Mouse (Mus musculus): Measurements from ENCODE around the gene Foxp3.

Foxp3 gene

GRCm38 (mm10) chrX:7573176-7574086, at the start of gene Foxp3:
TSS of gene Foxp3 (plus strand) at chrX:7573644.
- peak; percentile 21 for DNase-seq (ENCODE audit: low spot score)

DNA sequence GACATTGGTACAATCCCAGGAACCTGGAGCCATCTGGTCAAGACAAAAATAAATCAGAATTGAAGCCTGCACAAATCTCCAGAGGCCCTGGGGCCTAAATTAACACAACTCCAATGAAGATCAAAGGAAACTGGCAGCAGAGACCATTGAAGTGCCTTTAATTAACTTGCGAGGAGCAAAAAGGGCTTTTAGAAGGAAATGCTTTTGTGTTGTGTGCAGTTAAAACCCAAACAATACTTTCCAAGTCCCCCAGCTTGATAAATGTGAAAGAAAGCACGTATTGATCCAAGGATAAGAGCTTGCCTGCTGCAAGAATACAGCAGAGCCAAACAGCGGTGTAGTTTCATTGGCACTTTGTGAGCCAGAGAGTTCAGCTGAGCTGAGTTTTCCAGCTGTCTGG, 48.5 kb upstream of the Foxp3 start:
- DNase-seq (ENCODE audit: low spot score): no peak

GRCm38 (mm10) chrX:7553474-7553873, 20.0 kb upstream of the Foxp3 start:
- DNase-seq (ENCODE audit: low spot score): no peak

DNA sequence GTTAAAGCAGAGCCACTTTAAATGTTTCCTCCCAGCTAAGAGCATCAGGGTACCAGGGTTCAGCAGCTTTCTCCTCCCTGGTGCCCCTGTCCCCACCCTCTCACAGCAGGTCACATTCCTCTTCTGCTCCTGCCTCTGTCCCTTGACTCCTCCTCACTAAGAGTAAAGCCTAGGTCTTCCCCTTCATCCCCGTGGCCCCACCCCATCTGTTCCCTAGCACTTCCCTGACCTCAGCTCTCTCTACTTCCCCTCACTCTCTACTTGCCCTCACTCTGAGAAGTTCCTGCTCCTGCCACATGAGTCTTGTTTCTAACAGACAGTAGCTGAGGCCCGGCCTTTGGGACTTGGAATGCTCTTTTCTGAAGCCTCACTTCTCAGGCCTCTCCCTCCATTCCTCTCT, 10.4 kb upstream of the Foxp3 start:
- no peak for DNase-seq (ENCODE audit: low spot score)

DNA sequence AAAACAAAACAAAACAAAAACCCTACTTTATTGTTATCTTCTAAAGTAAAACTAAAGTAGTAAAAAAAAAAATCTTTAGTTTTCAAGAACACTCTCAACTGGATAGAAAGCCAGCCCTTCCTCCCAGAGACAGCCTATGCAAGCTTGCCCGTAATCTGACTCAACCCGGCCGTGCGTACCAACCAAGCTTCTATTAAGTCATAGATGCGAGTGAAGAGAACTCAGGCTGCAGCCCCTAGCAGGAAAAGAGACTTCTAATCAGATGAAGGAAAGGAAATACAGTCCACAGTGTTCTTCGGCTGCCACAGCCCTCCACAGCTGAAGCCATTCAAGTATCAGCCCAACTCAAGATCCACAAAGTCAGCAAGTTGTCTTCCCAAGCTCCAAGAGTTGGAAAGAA, 7.1 kb upstream of the Foxp3 start:
- DNase-seq (ENCODE audit: low spot score): no peak

GRCm38 (mm10) chrX:7567491-7567890, 6.0 kb upstream of the Foxp3 start:
- no peak for DNase-seq (ENCODE audit: low spot score)

GRCm38 (mm10) chrX:7570481-7571175, 2.8 kb upstream of the Foxp3 start:
- no peak for DNase-seq (ENCODE audit: low spot score)

DNA sequence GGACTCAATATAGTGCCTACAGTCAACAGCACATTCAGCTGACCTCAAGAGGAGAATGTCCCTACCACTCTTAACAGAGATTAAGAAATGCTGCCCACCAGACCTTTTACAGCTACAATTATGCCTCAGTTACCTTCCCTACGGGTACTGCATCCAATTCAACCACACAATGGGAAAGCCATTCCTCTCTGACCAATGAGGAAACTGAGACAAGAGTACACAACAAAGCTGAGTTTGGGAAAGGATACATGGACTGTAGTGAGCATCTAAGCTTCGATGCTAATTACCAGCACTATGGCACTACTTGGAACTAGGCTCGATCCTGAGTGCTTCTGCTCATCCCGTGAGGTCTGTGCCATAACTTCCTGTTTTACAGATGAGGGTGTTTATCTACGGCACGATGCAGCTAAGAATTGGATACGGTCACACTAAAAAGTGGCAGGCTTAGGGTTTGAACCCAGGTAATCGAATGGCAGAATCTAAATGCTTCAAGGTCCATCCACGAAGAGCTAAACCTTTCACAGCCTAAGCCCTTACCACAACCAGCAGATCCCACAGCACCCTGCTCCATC, 1.8 kb upstream of the Foxp3 start:
- no peak for DNase-seq (ENCODE audit: low spot score)

DNA sequence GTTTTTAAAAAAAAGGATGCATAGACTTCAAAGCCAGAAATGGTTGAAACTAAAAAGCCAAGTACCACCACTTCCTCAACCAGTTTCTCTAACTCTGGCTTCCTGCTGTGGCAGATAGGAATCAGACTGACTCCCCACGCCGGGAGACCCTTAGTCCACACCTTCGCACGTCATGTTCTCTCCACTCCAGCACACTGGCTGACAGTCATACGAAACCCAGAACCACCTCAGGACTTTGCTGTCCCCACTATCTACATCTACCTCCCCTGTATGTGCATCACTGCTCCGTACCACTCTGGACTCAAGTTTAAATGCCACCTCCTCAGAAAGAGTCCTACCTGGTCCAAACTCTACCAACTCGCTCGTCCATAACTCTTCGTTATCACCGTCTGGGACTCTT, 978 bp upstream of the Foxp3 start:
- no peak for DNase-seq (ENCODE audit: low spot score)

- DNase-seq (ENCODE audit: low spot score): peak; percentile 94
These were observed 842 bp downstream of the Foxp3 start, which contains the start of gene Ppp1r3f for GRCm38 (mm10) chrX:7574087-7574884. TSS of gene Ppp1r3f (minus strand) at chrX:7574283.

- DNase-seq (ENCODE audit: low spot score): no peak
These were observed 1.4 kb downstream of the Foxp3 start for GRCm38 (mm10) chrX:7574885-7575231.

DNA sequence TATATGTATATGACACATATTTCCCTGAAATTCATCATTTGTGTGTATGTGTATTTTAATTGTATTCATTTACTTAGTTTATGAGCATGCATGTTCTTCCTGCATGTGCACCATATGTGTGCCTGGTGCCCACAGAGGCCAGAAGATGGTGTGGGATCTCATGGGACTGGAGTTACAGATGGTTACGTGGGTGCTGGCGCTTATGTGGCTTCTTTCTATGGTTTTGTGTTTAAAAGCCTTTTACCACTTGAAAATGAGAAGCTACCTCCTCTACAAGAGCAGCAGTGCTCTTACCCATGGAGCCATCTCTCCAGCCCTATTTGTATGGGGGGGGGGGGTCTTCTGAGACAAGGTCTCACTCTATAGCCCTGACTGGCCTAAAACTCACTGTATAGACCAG, 7.7 kb downstream of the Foxp3 start:
- DNase-seq (ENCODE audit: low spot score): no peak

GRCm38 (mm10) chrX:7583881-7584280, 10.4 kb downstream of the Foxp3 start:
- DNase-seq (ENCODE audit: low spot score): no peak

DNA sequence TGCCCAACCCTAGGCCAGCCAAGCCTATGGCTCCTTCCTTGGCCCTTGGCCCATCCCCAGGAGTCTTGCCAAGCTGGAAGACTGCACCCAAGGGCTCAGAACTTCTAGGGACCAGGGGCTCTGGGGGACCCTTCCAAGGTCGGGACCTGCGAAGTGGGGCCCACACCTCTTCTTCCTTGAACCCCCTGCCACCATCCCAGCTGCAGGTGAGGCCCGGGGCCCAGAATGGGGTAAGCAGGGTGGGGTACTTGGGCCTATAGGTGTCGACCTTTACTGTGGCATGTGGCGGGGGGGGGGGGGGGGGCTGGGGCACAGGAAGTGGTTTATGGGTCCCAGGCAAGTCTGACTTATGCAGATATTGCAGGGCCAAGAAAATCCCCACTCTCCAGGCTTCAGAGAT, 12.9 kb downstream of the Foxp3 start:
- DNase-seq (ENCODE audit: low spot score): no peak

- DNase-seq (ENCODE audit: low spot score): no peak
These were observed 21.9 kb downstream of the Foxp3 start for GRCm38 (mm10) chrX:7595371-7595770.

DNA sequence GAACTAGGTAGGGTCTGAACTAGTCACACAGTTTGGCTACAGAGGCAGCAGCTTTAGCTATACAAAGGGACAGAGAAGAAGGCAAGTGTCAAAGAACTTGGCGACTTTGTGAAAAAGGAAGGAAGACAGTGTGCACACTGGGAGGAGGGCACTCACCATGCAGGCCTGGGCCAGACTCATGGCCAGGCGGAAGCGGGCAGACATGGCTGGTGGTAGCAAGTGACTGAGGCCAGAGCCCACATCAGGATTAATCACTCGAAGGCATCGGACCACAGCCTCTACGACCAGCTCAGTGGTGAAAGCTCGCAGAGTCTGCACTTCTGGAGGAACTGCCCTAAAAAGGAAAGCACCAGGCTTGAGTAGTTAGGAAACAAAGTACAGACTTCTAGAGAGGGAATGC, 30.6 kb downstream of the Foxp3 start:
- no peak for DNase-seq (ENCODE audit: low spot score)

DNA sequence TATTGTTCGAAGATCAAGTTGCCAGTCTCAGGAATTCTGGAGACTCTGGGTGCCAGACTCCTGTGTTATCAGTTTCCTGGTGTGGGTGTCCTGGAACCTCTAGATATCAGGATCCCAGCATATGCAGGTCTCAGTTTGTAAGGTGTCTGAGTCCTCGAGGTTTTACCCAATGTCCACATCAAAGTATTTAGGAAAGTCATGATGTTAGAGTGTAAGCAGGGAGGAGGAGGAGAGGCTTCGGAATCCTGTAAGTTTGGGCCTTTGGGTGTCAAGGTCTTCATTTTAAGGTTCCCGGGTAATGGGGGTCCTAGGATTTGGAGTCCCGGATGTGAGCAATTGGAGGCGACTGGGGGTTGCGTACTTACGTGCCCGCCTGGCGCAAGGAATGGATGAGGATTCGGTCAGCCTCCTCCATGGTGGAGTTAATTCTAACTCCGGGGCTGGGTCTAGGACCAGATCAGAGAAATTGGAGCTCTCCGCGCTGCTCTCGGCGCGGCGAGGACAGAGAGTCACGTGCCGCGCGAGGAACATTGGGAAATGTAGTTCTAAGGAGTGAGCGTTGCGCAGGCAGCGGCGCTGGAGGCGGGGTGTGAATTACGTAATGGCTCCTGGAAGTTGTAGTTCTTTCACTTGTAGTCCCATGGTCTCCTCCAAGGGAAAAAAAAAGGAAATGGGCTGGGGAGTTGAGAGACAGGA, 31.6 kb downstream of the Foxp3 start, which contains the start of gene Ccdc22:
Gene Ccdc22 (minus strand): TSS at position 639 of the 696 bp plus-strand sequence.
- peak; percentile 86 for DNase-seq (ENCODE audit: low spot score)

- DNase-seq (ENCODE audit: low spot score): no peak
These were observed 32.1 kb downstream of the Foxp3 start for GRCm38 (mm10) chrX:7605575-7605941.

GRCm38 (mm10) chrX:7606783-7607182, 33.3 kb downstream of the Foxp3 start, which contains the start of gene Cacna1f:
TSS of gene Cacna1f (plus strand) at chrX:7607083.
- DNase-seq (ENCODE audit: low spot score): no peak

DNA sequence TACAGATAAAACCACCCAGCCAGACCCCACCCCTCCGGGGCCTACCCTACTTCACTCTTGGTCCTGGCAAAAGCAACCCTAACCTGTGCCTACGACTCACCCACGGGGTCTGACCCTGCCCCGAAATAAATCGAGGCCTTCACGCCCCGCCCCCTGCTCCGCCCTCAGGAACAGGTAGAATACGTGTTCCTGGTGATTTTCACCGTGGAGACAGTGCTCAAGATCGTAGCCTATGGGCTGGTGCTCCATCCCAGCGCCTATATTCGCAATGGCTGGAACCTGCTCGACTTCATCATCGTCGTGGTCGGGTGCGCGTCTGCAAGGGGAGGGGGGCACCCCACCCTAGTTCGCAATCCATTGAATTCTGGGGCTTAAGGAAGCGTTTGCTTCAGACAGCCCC, 36.6 kb downstream of the Foxp3 start:
- no peak for DNase-seq (ENCODE audit: low spot score)

GRCm38 (mm10) chrX:7610536-7611258, 37.3 kb downstream of the Foxp3 start:
- DNase-seq (ENCODE audit: low spot score): no peak

Measured in adipocyte (in vitro differentiated cells).